Mouse (Mus musculus) gastrocnemius, adult 8-10 months (tissue): Measurements from ENCODE around the gene Psg16. TPM values are rescaled to one million over a fixed set of nuclear protein-coding genes. Genes with fewer than 3 reads are reported as not detected.

Experiments
- DNase-seq, 2 experiments: peaks; one replicate each; pipeline ENCODE4 v3.0.0; 2022; ENCODE audit warnings: low spot score in 2 of 2
- total RNA-seq, 4 experiments: library from RNA; stranded (reverse); gene quantifications; 2 replicates each; pipeline ENCODE4 v1.2.4; 2022

The Psg16 gene
- under 1 TPM in 2 of 4 experiments, not detected in 2; 0.09 to 0.15 TPM for total RNA-seq

DNA sequence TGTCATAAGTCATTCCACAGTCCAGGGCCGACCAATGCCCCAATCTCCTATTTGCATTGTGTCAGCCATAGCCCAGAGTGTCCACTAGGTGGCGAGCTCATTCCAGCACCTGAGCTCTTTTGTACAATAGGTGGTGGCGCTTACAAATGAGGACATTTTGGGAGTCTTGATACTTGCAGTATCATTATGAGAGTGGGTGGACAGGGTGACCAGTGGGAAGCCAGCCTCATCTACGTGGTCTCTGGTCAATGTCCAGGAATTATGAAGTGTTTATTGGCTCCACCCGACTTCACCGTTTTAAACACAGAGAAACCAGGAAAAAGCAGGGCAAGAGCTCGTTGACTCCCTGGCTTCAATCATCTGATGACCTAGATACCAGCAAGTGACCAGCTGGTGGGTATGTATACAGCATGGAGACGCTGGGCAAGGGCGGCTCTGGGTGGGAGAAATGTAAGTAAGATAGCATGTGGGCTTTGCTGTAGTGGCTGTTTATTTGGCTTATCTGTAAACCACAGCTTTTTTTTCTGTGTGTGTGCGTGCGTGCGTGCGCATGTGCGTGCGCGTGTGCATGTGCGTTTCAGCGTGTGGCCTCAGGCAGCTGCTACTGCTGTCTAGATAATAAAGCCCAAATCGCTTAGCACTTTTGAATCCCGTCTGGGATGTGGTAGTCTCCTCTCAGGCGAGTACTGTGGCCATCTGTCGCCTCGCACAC is at the start of gene Psg16:
TSS of gene Psg16 (plus strand) at position 137 of the 712 bp plus-strand sequence.
- no peak for DNase-seq

DNA sequence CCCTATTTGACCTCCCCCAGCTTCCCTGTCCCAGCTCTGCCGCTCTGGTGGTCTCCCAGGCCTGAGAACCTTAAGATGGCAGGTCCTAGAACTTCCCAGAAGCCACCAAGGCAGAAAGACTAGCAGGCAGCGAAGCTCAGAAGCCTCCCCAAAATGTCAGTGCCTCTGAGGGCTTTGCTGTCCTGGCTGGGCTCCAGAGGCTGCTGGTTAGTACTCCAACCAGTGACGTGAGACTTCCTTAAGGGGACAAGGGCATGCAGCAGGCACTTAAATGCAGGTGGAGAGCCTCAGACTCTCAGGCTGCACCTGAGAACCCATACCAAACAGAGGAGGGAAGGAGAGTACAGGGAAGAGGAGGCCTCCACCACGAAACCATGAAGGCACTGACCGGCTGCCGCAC is 49.7 kb upstream of the Psg16 start:
- no peak for DNase-seq

DNA sequence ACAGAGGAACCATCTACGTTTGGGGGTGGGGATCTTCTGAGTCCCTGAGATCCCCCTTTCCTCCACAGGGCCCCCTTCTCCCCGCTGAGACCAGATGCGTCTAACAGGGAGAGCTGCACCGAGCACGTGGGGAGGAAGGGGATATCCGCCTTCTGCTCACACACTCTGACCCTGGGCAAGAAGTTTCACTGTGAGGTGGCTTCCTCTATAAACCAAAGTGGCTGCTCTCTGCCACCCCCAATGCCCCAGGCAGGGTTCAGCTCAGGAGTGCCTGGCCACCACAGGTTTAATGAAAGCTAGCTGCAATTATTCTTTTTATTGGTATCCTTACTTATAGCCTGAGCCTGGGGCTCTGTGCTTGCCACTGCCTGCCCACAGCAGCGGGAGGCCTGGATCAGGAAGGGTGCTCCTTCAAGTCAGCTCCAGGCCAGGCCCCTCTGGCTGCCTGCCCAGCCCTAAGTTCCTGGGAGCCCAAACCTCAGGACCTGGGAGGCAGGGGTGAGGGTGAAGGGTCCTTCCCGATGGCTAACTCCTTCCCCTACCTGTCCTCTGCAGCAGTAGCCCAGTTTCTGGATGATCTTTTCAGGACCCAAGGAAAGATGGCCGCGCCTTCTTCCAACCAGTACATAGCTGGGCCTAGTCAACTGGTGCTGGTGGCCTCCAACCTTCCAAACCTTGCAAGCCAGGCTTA is 48.9 kb upstream of the Psg16 start:
- DNase-seq: no peak

DNA sequence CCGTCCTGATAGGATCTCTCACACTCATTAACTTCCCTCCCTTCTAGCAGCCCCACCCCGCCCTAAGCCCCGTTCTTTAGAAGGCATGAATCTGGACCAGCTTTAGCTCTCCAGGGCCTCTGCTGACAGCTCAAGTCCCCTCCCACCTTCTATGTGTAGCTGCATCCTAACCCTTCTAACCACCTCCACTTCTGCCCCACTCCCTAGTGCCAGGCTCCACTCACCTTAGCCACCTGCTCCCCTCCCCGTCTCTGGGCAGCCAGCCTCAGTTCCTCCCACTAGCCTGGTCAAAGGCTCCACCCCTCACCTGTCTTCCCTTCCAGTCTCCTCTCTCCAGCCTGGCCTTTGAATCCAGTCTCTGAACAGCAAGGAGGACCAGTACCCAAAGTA is 48.3 kb upstream of the Psg16 start:
- no peak for DNase-seq

DNA sequence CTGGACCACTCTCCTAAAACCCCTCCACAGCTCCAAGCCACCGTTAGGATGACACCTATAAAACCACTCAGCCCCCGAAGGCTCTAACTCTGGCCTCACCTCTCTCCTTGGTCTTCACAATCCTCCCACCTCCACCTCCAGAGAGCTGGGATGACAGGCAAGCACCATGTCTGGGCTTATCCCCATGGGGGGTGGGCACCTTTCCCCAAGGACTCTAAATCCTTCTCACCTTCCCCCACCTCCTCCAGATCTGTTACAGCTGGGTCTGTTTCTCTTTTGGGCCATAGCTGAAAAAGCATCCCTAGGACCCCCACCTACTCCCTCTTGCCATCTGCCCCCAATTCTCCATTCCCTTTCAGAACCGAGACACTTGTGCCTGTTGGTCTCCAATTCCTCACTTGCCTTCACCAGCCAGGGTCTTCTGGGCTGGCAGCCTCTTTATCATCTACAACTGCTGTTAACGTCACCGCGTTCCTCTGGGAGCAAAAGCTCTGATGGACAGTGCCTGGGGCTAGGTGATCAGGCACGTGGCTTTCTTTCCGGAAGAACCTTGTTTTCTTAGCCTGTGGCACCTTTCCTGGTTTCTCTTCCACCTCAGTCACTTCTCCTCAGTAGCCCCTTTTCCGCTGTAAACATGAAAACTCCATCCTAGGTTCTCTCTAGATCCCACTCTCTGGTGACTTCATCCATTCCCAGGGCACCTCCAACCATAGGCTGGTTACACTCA is 47.8 kb upstream of the Psg16 start:
- DNase-seq: no peak

DNA sequence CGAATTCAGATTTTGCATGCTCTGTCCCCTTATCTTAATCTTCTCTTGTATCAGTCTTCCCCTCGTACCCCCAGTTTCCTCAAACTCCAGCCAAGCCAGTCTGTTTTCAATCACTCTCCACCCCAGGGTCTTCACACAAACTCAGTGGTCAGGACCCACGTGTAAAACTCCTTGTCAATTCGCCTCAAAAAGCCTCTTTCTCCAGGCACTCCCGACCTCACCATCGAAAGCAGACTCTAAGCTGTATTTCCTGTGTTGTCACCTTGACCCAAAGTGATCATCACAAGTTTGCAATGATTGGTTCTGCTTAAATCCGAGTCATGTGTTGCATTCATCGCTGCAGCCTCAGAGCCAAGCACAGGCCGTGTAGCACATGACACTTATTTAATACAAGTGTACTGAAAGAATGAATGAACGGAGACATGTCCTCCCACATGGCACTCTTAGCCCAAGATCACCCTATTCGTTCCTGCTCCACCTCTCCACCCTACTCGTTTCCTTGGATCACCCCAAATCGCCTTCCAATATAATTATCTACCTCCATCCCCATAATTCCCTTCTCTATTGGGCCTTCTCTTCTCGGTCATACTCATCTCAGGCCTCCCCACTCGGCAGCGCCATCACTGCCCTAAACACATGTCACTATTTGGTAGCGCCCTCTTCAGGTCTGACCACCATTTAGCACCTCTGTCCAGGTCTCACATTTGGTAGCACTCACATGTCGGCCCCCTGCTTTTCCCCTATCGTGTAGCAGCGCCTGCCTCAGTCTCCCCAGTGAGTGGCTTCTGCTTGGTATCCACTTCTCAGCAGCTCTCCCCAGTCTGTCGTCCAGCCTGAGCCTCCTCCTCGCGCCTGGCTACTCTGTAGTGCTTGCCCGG is 46.9 kb upstream of the Psg16 start:
- peak; percentile 36 to 51 for DNase-seq

DNA sequence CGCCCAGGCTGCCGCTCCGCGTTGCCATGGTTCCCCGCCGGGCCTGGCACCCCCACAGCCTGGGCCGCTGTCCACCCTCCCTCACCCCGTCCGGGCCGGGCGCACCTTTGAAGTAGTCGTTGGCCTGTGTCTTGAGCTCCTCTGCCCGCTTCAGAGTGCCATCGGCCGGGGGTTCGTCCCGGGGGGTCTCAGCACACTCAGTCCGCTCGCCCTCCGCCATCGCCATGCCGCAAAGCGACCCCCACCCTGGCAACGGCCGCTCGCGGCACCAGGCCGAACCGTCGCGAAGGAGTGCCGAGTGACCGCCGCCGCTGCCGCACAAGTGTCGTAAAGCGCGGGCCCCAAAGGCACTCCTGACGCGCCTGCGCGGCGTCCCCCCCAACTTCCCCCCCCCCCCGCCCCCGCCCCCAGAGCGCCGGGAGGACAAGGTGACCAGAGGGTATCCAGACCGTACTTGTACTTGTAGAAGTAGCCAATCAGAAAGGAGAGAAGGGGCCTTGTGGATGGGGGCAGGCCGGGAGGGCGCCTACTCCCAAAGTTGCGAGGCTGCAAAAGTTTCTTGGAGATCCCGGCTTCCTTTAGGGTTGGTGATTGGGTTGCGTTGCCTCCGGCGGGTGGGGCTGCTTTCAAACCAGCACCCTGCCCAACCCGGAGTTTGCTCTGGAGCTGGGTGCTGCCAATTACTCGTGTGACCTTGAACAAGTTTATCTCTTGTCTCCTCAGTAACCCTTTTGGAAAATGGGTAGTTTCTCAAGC is 46.1 kb upstream of the Psg16 start, which contains the start of gene Ppp5c:
TSS of gene Ppp5c (minus strand) at position 337 of the 756 bp plus-strand sequence.
- peak; percentile 81 to 89 for DNase-seq

DNA sequence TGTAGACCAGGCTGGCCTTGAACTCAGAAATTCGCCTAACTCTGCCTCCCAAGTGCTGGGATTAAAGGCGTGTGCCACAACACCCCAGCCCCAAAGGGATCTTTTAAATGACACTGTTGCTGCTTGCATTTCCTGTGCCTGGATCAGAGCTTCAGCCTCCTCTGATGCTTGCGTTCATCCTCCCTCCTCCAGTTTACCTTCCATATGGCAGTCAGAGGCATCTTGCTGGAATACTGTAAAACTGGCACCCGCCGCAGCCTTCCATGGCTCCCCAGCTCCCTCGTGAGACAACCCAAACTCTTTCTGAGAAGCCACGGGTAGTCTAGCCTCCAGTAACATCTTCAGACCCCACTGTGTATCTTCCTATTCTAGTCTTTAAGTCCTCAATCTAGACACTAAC is 44.9 kb upstream of the Psg16 start:
- no peak for DNase-seq

DNA sequence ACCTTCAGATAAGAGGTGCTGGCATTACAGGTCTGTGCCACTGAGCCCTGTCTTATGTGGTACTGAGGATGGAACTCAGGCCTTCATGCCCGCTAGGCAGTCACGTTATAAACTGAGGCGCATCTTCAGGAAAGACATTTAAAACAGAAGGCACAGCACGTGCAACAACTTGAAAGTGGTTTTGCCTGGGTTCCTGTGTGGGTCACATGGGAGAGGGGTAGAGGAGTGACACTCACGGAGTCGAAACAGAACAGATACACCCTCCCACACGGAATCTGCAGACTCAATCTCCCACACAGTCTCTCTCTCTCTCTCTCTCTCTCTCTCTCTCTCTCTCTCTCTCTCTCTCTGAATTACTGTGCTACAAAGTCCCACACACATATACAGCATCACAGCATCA is 43.6 kb upstream of the Psg16 start:
- no peak for DNase-seq

DNA sequence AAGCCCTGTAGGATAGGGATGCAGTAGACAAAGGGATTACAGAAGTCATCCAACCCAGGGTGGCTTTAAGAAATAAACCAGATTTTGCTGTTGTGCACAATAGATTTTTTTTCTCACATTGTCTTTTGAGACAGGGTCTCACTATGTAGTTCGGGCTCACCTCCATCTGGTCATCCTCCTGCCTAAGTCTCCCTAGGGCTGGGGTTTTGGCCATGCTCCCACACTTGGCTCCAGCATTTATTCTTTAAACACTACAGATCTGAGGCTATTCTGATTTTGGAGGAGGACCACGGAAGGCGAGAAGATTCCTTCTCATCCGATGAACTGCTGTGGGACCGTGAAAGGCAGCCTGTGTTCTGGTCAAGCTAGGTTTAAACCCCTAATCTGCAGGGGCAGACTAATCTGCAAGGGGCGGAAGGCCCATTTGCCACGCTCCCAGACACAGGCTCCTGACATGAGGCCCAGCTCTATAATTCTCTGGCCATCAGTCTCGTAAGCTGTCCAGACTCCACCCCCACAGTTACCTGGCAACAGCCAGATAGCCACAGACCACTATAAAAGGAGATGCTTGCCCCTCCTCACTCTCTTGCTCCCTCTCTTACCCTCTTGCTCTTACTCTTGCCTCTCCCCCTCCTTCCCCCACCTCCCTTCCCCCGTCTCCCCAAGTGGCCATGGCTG is 35.7 kb upstream of the Psg16 start:
- no peak for DNase-seq

DNA sequence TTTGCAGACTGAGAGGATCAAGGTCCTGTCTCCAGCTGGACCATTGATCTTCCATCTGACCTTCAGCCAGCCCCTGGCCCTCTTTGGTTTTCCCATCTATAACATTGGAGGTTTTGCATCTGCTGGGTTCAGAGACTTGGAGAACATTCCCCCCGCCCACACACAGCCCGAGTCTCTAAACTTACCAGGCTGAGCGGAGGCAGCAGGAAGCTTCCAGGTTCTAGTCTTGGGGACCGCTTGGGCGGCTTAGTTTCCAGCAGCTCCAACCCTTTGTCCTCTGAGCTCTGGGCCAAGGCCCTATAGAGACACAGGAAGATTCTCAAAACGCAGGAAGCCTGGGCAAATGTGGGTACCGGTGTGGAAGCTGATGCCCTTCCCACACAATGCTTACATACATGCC is 34.5 kb upstream of the Psg16 start:
- no peak for DNase-seq

DNA sequence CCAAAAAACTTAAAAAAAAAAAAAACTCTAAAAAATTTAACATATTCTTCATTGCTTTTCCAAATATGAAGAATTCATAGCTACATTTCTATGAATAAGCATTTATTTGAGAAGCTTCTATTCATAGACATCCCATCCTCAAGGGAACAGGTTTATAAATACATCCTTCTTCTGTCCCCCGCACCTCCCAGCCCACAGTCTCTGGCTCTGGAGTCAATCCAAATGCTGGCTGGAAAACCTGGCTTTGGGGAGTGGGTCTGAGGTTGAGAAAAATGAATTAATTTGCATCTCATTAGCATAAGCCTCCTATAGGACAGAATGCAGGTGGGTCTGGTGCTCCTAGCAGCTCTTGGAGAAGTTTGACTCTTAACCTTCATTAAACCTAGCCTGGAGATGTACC is 28.1 kb upstream of the Psg16 start:
- no peak for DNase-seq

DNA sequence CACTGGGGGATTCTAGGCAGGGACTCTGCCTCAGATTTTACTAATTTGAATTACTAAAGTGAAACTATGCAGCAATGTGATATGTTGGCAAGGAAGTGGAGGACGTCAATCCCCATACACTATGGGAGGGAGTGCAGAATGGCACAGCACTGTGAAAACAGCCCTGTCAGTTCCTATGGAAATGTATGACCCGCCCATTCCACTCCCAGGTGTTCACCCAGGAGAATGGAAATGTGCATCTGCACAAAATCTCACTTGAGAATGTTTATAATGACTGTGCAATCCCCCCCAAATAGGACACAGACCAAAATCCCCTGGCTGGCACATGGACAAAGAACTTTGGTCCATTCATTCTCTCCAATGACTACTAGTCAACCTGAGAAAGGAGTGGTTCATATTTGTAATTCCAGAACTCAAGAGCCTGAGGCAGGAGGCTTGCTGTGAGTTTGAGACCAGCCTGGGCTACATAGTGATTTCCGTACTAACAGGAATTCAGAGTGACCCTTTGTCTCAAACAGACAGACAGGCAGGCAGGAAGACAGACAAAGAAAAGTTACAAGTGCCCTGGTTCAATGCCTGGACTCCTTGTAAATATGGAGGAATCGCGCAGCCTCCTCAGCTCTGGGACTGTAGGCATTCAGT is 26.7 kb upstream of the Psg16 start:
- no peak for DNase-seq

DNA sequence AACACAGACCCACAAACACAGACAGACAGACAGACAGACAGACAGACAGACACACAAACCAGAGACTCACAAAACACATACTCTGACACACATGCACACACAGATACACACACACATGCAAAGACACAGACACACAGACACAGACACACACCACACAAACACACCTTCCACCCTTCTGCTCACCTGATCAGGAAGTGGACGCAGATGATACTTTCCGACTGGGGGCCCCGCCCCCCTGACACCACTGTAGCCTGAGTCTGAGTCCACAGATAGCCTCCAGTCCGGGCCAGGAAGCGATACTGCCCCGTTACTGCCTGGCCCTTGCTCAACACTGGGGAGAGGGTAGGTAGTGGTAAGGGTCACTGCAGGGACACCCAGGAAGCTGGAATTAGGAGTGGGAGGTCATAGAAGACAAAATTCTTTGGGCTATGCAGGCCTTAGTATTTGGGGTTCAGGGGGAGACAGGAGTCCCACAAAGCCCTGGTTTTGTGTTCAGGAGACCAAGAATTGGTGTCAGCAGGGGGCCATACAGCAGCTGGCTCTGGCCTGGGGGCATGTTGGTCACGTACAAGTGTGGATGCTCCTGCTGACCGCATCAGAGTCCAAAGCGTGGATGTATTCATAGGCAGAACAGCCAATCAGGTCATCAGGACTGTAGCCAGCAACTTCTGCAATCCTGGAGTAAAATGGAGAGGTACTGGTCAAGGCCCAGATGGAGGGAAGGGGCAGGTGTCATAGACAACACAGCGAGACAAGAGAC is 25.2 kb upstream of the Psg16 start:
- no peak for DNase-seq

DNA sequence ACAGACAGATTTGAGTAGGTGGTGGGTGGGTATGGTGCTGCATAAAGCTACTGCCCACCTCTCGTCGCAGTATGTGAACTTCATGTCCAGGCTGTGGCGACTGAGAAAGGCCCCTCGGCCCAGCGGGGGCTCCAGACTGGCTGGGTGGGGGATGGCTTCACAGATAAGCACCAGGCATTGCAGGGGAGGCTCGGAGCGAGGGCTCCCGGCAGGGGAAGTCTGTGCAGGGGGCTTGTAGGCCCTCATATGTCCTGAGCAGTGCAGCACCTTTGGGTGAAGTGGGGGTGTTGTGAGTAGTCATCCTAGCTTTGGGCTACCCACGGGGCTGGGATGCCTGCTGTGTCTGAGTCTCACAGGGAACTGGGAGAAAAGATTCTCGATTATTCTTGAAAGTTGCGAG is 23.3 kb upstream of the Psg16 start:
- DNase-seq: no peak

DNA sequence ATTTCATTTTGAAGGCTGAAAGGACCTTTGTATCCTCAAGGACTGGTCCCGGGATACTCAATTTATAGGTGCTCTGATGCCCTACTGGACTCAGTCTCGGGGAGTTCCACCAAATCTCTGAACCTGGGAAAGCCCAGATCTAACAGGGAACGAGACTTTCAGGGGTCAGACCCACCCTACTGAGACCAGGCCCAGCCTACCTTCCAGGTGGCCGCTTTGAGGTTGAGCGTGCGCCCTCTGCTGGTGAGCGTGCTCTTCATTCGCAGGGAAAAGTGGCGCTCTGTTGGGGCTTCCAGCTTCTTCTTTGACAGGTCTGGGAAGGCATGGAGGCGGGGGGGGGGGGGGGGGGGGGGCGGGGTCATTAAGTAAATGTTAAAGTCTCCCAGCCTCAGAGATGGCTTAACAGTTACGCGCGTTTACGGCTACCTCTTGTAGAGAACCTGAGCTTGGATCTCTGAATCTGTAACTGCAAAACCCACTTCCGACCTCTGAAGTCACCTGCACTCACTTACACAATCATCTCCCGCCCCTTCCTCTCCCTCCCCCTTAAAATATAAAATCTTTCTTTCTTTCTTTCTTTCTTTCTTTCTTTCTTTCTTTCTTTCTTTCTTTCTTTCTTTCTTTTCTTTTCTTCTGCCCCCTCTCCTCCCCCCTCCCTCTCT is 22.8 kb upstream of the Psg16 start:
- peak in 1 of 2 experiments; percentile 37 for DNase-seq

DNA sequence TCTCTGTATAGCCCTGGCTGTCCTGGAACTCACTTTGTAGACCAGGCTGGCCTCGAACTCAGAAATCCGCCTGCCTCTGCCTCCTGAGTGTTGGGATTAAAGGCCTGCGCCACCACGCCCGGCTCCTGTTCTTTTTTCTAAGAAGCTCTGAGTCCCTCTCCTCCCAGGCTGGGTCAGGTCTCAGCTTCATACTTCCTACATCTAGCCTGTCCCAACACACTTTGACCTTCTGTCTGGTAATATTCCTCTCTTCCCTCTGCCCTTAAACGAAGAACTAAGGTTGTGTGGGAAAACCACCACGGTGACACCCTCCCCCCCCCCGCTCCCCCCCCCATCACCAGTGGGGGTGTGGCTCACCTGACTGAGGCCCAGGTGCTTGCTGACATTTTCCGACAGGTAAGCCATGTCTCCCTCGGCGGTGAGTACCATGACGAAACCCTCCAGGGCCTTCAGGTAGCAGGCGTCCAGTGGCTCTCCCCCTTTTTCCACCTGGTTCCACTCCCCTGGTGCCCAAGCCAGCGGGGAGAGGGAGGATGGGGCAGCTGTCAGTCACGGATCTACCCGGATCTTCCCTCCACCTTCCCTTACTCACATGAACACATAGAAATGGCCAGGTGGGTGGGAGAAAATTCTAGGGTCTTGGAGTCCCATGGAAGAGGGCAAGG is 19.4 kb upstream of the Psg16 start:
- DNase-seq: no peak
